Mouse (Mus musculus) hindbrain, embryonic 15.5 days (tissue): ENCODE data around the gene Fgfr2. TPM values are rescaled to one million over a fixed set of nuclear protein-coding genes. Genes with fewer than 3 reads are reported as not detected.
"Not testable (repeated sequence)": the region's sequence is repeated elsewhere in the genome, so short reads cannot be mapped to it uniquely, and the experiment has no call there.

Source experiments
- ATAC-seq: fragments of 200-750 bp; cut with Nextera tagmentation; 2 replicates; pipeline ENCODE4 v1.8.0; 2017; ENCODE audit warnings: low read depth, moderate number of reproducible peaks, moderate TSS enrichment; ENCODE audit not compliant: low FRiP score
- H3K27ac ChIP-seq: fragments of 300-500 bp; sonication (generic); replicated peaks from 2 replicates; pipeline ENCODE4 v1.5.1; 2015; ENCODE audit warnings: mild to moderate bottlenecking, inconsistent platforms
- H3K27me3 ChIP-seq: fragments of 300-500 bp; sonication (generic); 2 replicates; pipeline ENCODE4 v1.6.1; 2015; ENCODE audit warnings: control low read depth, inconsistent platforms
- H3K36me3 ChIP-seq: fragments of 300-500 bp; sonication (generic); 2 replicates; pipeline ENCODE4 v1.6.1; 2015; ENCODE audit warnings: control low read depth, inconsistent platforms
- H3K4me1 ChIP-seq: fragments of 300-500 bp; sonication (generic); replicated peaks from 2 replicates; pipeline ENCODE4 v1.6.1; 2015; ENCODE audit warnings: control low read depth, inconsistent platforms
- H3K4me2 ChIP-seq: fragments of 300-500 bp; sonication (generic); 2 replicates; pipeline ENCODE4 v1.6.1; 2015; ENCODE audit warnings: moderate library complexity, mild to moderate bottlenecking, inconsistent platforms
- H3K4me3 ChIP-seq: fragments of 300-500 bp; sonication (generic); 2 replicates; pipeline ENCODE4 v1.5.1; 2015; ENCODE audit warnings: mild to moderate bottlenecking, inconsistent platforms
- H3K9ac ChIP-seq: fragments of 300-500 bp; sonication (generic); 2 replicates; pipeline ENCODE4 v1.6.1; 2015; ENCODE audit warnings: inconsistent platforms
- H3K9me3 ChIP-seq: fragments of 300-500 bp; sonication (generic); 2 replicates; pipeline ENCODE4 v1.6.1; 2016; ENCODE audit warnings: control low read depth, inconsistent platforms
- WGBS: fragments of 180-500 bp; shearing (Covaris S2); methylation state at CpG from one replicate; pipeline ENCODE4 v1.1.7; 2015; 5-methylcytosine and 5-hydroxymethylcytosine counted together
- polyA plus RNA-seq: library from polyadenylated mRNA; unstranded; fragments of >200 nt; fragmentation: Nextera tagmentation; extraction: Ambion mirVana; gene quantifications from 2 replicates; pipeline ENCODE4 v1.2.1, GENCODE M21; 2015

The Fgfr2 gene
- polyA plus RNA-seq, 1 experiment from 2014 or later = 28.5 TPM

DNA sequence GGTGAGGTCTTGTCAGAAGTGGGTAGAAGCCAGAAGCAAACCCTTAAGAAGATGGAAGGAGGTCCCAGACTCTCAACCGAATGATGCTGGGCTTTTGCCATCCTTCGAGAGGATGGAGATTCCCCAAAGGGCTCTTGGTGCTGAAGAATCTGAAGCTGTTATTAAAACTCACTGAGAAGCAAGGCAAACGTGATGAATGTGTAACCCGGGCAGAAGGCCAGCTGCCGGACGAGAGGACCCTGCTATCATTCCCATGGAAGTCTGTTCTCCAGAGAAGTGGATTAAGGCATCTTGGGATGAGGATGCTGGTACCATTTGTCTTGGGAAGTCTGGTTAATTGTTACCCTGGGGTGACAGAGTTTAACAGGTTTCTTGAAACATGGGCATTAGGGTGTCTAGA lies 2960.4 kb downstream of the Fgfr2 start:
- 73% methylated on average over 6 of the region's 6 CpGs for WGBS
- Histone ChIP-seq H3K36me3 (no peaks in the 10 kb centered on the region), H3K4me2 (no peak overlapping the region), H3K4me1 (0 out of 2 replicates have a peak, but pooled peaks cover 5% of the 10 kb centered on the region), H3K27ac (no peak overlapping the region), H3K9me3 (no peaks in the 10 kb centered on the region), H3K4me3 (no peak overlapping the region), H3K27me3 (no peaks in the 10 kb centered on the region), H3K9ac (no peak overlapping the region)
- ATAC-seq = no peak

DNA sequence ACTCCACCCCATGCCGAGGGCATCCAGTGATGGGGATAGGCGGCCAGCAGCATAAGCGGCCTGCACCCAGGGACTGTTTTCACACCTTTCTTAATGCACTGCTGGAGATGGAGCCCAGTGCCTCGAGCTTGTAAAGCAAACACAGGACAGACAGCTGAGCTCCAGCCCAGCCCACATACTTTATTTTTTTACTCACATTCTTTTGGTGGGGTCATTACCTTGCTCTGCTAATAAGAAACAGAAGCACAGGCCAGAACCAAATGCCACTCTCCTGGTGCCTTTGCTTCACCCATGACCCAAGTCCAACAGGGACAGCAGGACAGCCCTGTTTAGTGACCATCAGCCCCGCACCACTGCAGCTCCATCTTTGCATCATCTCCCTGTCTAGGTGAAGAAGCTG lies 2961.6 kb downstream of the Fgfr2 start:
- Histone ChIP-seq H3K4me1 (0 out of 2 replicates have a peak, but pooled peaks cover 4% of the 10 kb centered on the region), H3K9me3 (no peaks in the 10 kb centered on the region), H3K9ac (no peak overlapping the region), H3K27me3 (no peaks in the 10 kb centered on the region), H3K4me2 (no peak overlapping the region), H3K27ac (no peak overlapping the region), H3K36me3 (no peaks in the 10 kb centered on the region), H3K4me3 (no peak overlapping the region)
- WGBS = 76% methylated on average over 5 of the region's 5 CpGs
- no peak for ATAC-seq

DNA sequence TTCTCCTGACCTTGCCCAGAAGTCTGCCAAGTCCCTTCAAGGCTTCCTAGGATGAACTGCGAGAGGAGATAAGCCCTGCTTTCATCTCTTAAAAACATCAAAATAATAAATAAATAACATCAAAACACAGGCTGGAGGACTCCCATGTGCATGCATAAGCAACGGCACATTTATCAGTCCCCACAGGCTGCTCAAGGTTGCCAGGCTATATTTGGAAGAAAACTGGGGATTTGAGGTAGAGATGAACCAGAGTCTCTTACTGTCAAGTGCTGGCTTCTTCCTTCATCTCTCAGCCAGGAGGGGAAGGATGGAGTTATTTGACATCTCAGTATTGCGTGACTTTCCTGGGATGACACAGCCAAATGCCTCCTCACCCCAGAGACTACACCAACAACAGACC lies 2964.3 kb downstream of the Fgfr2 start:
- H3K4me2 ChIP-seq = no peak overlapping the region
- H3K27ac ChIP-seq = no peak overlapping the region
- no peaks in the 10 kb centered on the region for H3K4me1 ChIP-seq
- H3K27me3 ChIP-seq = no peaks in the 10 kb centered on the region
- no peak for ATAC-seq
- no peak overlapping the region for H3K4me3 ChIP-seq
- 91% methylated on average over 3 of the region's 3 CpGs for WGBS
- H3K9me3 ChIP-seq = no peaks in the 10 kb centered on the region
- no peaks in the 10 kb centered on the region for H3K36me3 ChIP-seq
- H3K9ac ChIP-seq = no peak overlapping the region

DNA sequence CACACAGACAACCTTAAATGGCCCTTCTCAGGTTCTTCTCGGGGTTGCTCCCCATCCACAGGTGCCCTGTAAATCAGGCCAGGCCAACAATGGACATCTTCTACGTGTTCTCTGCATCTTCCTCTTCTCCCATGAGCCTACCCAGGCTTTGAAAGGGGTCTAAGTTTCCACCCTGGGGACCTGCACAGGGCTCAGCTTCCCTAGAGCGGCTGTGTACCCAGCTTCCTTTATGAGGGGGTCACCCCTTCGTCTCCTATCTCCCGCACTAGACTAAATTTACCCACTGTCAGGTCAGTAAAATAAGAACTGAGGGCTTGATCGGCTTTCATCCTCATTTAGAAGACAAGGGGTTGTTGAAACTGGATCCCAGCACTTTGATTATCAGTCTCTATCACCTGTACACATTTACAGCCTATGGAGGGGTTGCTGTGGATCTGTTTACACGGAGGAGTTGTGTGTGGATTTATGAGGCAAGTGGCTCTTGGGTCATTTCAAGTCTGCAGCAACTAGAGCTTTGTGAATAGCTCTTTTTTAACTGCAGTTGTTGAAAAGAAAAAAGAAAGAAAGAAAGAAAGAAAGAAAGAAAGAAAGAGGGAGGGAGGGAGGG lies 2969.7 kb downstream of the Fgfr2 start:
- WGBS = 89% methylated on average over 7 of the region's 7 CpGs
- H3K9me3 ChIP-seq = no peaks in the 10 kb centered on the region
- H3K4me2 ChIP-seq = no peak overlapping the region
- no peaks in the 10 kb centered on the region for H3K27me3 ChIP-seq
- no peak overlapping the region for H3K4me3 ChIP-seq
- no peak overlapping the region for H3K9ac ChIP-seq
- no peak for ATAC-seq
- no peaks in the 10 kb centered on the region for H3K4me1 ChIP-seq
- no peaks in the 10 kb centered on the region for H3K36me3 ChIP-seq
- H3K27ac ChIP-seq = no peak overlapping the region

DNA sequence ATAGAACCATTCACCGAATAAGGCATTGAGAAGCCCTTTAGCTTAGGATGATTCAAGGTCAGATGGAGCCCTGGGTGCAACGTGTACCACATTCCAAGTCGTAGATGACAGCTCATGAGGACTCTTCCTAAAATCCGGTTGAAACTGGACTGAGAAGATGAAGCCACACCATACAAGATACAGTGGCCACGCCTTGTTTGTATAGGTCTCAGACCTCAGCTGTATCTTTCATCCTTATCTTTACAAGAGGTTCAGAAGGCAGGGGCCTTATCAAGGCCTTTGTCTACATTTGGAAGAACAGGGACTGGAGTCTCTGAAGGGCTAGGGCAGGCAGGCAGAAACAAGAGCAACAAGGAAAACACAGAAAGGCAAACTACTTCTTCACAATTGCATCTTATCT lies 2974.2 kb downstream of the Fgfr2 start:
- H3K36me3 ChIP-seq = no peaks in the 10 kb centered on the region
- no peaks in the 10 kb centered on the region for H3K27me3 ChIP-seq
- no peaks in the 10 kb centered on the region for H3K4me1 ChIP-seq
- no peak overlapping the region for H3K27ac ChIP-seq
- H3K9ac ChIP-seq = no peak overlapping the region
- no peak overlapping the region for H3K4me3 ChIP-seq
- no peaks in the 10 kb centered on the region for H3K9me3 ChIP-seq
- no peak for ATAC-seq
- H3K4me2 ChIP-seq = no peak overlapping the region
- 94% methylated on average over 5 of the region's 5 CpGs for WGBS

DNA sequence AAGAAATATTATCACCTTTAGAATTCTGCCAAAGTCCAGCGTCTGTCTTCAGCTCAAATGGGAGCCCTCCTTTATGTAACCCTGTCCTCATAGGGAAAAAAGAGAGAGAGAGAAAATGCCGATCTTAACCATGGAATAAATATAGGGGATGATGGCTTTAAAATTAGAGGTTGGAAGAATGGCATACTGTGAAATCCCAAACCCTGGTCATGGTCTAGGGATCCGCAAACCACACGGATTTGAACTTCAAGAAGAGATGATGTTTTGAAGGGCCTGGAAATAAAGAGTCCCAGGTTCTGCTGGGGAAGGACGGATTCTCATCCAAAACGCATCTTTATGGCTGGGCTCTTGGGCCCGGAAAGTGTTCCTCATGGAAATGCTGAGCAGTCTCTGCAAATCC lies 2975.9 kb downstream of the Fgfr2 start:
- no peaks in the 10 kb centered on the region for H3K36me3 ChIP-seq
- no peaks in the 10 kb centered on the region for H3K9me3 ChIP-seq
- H3K4me3 ChIP-seq = no peak overlapping the region
- no peak overlapping the region for H3K9ac ChIP-seq
- no peak overlapping the region for H3K4me2 ChIP-seq
- H3K4me1 ChIP-seq = no peaks in the 10 kb centered on the region
- no peak for ATAC-seq
- H3K27ac ChIP-seq = no peak overlapping the region
- no peaks in the 10 kb centered on the region for H3K27me3 ChIP-seq
- WGBS = 91% methylated on average over 7 of the region's 7 CpGs

DNA sequence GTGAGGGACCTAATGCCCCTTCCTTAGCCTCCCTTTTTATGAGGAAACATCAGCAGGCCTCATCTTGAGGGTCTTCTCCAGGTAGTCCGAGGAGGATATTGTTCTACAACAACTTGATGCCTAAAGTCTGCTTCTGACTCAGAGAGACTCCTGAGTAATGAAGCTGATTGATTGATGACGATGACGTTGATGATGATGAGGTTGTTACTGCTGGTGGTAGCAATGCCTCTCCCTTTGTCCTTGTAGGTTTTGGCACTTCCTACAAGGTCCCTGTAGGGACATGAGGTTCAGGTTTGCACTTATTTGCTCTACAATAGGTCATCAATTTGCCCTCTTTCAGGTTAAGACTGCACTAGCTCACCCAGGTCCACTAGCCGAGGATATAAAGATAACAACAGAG lies 2977.9 kb downstream of the Fgfr2 start:
- Histone ChIP-seq H3K9me3 (no peaks in the 10 kb centered on the region), H3K4me1 (no peaks in the 10 kb centered on the region), H3K4me3 (no peak overlapping the region), H3K36me3 (no peaks in the 10 kb centered on the region), H3K9ac (no peak overlapping the region), H3K27me3 (no peaks in the 10 kb centered on the region), H3K27ac (no peak overlapping the region), H3K4me2 (no peak overlapping the region)
- WGBS = 92% methylated on average over 4 of the region's 4 CpGs
- ATAC-seq = no peak

DNA sequence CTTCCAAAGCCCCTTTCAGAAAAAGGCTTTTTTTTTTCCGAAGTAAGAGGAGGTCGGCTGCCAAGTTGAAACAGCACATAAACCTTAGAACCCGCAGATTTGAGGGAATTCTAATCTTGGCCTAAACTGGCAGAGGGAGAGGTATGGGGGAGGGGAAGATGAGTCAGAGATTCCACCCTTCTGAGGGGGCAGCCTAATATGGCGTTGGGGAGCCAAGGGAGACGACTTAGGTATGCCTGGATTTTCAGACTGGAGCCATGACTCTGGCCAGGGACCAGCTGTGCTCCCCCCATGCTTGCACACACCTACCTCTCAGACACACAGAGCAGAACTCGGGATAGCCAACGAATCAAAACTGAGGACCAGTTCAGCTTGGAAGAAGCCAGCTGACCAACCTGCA lies 2979.8 kb downstream of the Fgfr2 start:
- Histone ChIP-seq H3K9me3 (no peaks in the 10 kb centered on the region), H3K9ac (no peak overlapping the region), H3K4me1 (no peaks in the 10 kb centered on the region), H3K27ac (no peak overlapping the region), H3K4me2 (no peak overlapping the region), H3K36me3 (no peaks in the 10 kb centered on the region), H3K4me3 (no peak overlapping the region), H3K27me3 (no peaks in the 10 kb centered on the region)
- ATAC-seq = no peak
- 66% methylated on average over 7 of the region's 7 CpGs for WGBS

DNA sequence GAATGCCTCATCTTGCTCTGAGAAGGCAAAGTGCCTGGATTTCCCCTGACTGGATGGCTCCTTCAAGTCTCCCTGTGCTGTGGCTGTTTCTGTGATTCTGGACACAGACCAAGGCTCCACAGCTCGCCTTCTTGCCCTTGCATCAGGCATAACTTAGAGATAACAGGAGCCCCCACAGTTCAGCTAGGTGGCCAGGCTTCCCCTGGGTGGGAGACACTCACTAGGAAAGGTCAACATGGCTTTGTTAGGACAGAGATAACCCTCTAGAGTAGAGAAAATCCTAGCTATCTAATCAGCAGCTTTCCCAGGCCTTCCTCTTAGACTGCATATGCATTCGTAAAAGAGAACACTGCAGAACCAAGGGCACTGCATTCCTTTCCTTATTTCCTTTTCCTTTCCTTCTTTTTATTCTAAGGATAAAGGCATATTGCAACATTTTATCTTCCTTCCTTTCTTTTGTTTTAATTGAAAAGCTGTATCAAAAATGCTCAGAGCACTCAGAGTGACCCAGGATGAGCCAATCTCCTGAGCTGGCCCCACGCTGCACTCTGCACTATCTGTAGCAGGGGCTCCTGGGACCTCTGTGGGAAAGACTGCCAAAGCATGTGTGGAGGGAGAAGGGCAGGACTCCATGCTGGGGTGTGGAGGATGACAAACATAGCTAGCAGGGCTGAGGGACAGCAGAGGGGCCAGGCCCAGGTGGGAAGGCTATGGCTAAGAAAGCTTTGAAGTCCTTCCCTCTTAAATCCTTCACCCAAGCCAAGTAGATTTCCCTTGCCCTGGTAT lies 2981.9 kb downstream of the Fgfr2 start:
- no peak overlapping the region for H3K4me2 ChIP-seq
- no peaks in the 10 kb centered on the region for H3K4me1 ChIP-seq
- H3K36me3 ChIP-seq = no peaks in the 10 kb centered on the region
- no peaks in the 10 kb centered on the region for H3K9me3 ChIP-seq
- H3K9ac ChIP-seq = no peak overlapping the region
- H3K27me3 ChIP-seq = no peaks in the 10 kb centered on the region
- 72% methylated on average over 3 of the region's 3 CpGs for WGBS
- H3K27ac ChIP-seq = no peak overlapping the region
- H3K4me3 ChIP-seq = no peak overlapping the region
- no peak for ATAC-seq

DNA sequence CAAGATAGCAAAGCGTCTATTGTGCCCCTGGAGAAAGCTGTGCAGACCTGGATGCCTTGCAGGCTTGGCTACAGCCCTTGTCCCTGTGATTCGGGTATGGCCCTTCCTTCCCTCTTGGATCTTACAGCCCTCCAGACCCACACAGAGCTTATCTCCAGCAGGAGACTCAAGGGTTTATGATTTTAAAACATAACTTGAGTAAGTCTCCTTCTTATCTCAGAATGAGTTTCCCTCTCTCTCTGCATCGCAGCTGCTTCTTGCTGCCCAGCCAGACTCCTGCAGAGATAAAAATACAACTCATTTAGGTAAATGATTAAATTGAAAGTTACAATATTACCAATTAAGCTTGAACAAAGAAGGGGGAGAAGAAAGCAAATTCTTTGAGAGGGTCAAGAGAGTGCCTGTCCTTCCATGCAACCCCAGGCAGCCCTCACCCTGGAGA lies 2988.2 kb downstream of the Fgfr2 start:
- H3K36me3 ChIP-seq = no peaks in the 10 kb centered on the region
- no peak overlapping the region for H3K9ac ChIP-seq
- H3K27ac ChIP-seq = no peak overlapping the region
- no peaks in the 10 kb centered on the region for H3K9me3 ChIP-seq
- no peaks in the 10 kb centered on the region for H3K27me3 ChIP-seq
- 42% methylated on average over 3 of the region's 3 CpGs for WGBS
- no peak overlapping the region for H3K4me3 ChIP-seq
- H3K4me1 ChIP-seq = 0 out of 2 replicates have a peak, but pooled peaks cover 6% of the 10 kb centered on the region
- H3K4me2 ChIP-seq = no peak overlapping the region
- ATAC-seq = no peak

DNA sequence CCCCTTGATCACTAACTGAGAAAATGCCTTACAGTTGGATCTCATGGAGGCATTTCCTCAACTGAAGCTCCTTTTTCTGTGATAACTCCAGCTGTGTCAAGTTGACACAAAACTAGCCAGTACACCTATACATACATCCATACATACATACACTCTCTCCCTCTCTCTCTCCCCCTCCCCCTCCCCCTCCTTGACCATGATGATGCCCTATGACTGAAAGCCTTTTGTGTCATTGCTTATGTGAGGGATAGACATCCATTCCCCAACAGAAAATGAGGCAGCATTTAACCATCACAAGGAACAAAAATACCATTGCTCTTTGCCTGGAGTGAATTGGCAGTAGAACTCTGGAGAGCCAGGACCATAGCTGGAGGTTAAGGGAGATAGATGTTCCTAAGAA lies 2988.7 kb downstream of the Fgfr2 start:
- not testable (repeated sequence) for H3K27me3 ChIP-seq, H3K36me3 ChIP-seq, H3K4me2 ChIP-seq, ATAC-seq, H3K9ac ChIP-seq, H3K4me1 ChIP-seq, H3K4me3 ChIP-seq, H3K9me3 ChIP-seq, H3K27ac ChIP-seq

DNA sequence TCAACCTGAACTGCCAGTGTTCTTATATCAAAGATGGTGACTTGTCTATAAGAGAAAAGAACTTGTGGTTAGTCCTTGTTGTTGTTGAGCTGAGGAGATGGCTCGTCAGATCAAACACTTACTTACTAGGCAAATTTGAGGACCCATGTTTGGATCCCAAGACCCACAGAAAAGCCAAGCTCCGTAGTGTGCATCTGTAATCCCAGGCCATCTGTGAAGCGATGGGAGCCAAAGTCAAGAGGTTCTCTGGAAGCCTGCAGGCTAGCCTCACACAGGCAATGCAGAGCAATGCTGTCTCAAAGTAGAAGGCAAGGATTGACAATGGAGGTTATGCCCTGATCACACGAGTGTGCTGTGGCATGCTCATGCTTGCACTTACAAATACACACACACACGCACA lies 2992.9 kb downstream of the Fgfr2 start:
- Histone ChIP-seq H3K36me3 (no peaks in the 10 kb centered on the region), H3K9ac (no peak overlapping the region), H3K4me1 (peaks cover 16% of the 10 kb centered on the region), H3K4me2 (no peak overlapping the region), H3K4me3 (no peak overlapping the region), H3K27me3 (no peaks in the 10 kb centered on the region), H3K27ac (no peak overlapping the region; the same call in none of the 2 replicates), H3K9me3 (no peaks in the 10 kb centered on the region)
- 79% methylated on average over 5 of the region's 5 CpGs for WGBS
- ATAC-seq = no peak
